14 mouse cellular contexts compared by ENCODE assay signal in the genomic region with DNA sequence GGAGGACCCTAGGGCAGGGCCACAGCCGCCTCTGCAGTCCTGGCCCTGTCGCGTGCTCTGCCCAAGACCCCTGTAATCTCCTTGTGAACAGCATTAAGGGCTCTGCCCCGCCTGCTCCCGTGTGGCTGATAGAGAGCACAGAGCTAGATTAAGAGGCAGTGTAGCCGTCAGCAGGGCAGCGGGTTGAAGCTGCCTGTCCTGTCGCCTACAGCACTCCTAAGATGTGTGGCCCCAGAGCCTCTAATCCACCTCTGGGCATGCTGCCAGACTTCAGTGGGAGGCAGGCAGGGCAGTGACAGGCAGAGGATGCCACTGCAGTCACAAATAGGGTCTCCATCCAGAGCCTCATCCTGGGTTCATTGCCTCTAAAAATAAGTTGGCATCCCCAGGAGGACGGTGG. TPM values are rescaled to one million over a fixed set of nuclear protein-coding genes. Genes with fewer than 3 reads are reported as not detected.
A peak's percentile ranks its signal among the peaks of the same experiment; 100 is the strongest.
DNase-seq lines count a peak whose midpoint lies in the region; ATAC-seq and TF ChIP-seq lines count a peak whose summit lies in the region.
"Had no signal": no experiment of that assay in that cellular context is flagged by ENCODE, and none has a peak within 500 bp of the region (broad histone marks: within the 10 kb centered on the region; RNA-seq: fewer than 3 reads in every experiment).

No protein-coding gene starts in this region.

- H3K36me3 ChIP-seq in forebrain, embryonic 13.5 days (ENCODE audit: poor library complexity, severe bottlenecking): peaks cover 77% of the 10 kb centered on the region
- peaks cover 69% of the 10 kb centered on the region for H3K36me3 ChIP-seq in forebrain, embryonic 15.5 days
- peaks cover 55% of the 10 kb centered on the region for H3K36me3 ChIP-seq in hindbrain, postnatal 0 days (ENCODE audit: insufficient read depth, low read length)
- peaks cover 73% of the 10 kb centered on the region for H3K36me3 ChIP-seq in hindbrain, embryonic 14.5 days (replicated peaks; ENCODE audit: control insufficient read depth, insufficient read depth)
- H3K36me3 ChIP-seq in midbrain, embryonic 12.5 days: peaks cover 76% of the 10 kb centered on the region

- no peak overlapping the region for H3K4me3 ChIP-seq in forebrain, embryonic 13.5 days
- H3K4me3 ChIP-seq in forebrain, embryonic 15.5 days: no peak overlapping the region
- H3K4me3 ChIP-seq in hindbrain, postnatal 0 days (ENCODE audit: low read length): no peak overlapping the region
- no peak overlapping the region for H3K4me3 ChIP-seq in hindbrain, embryonic 14.5 days (replicated peaks; ENCODE audit: low read length)
- H3K4me3 ChIP-seq in midbrain, embryonic 12.5 days: peak overlapping the region; percentile 1; the same call in 1 of the 2 replicates
- H3K4me3 ChIP-seq: stomach, embryonic 15.5 days had no signal

- no peaks in the 10 kb centered on the region for H3K9me3 ChIP-seq in forebrain, embryonic 13.5 days (replicated peaks)
- no peaks in the 10 kb centered on the region for H3K9me3 ChIP-seq in forebrain, embryonic 15.5 days
- H3K9me3 ChIP-seq in hindbrain, postnatal 0 days (ENCODE audit: low read length): no peaks in the 10 kb centered on the region
- H3K9me3 ChIP-seq in hindbrain, embryonic 14.5 days (ENCODE audit: control insufficient read depth, low read length): no peaks in the 10 kb centered on the region
- H3K9me3 ChIP-seq in midbrain, embryonic 12.5 days: no peaks in the 10 kb centered on the region
- H3K9me3 ChIP-seq: stomach, embryonic 15.5 days had no signal

- no peak overlapping the region for H3K4me2 ChIP-seq in forebrain, embryonic 13.5 days
- H3K4me2 ChIP-seq in forebrain, embryonic 15.5 days (replicated peaks): no peak overlapping the region
- H3K4me2 ChIP-seq in hindbrain, postnatal 0 days (ENCODE audit: low read depth, low read length): no peak overlapping the region
- no peak overlapping the region for H3K4me2 ChIP-seq in hindbrain, embryonic 14.5 days (replicated peaks)
- no peak overlapping the region for H3K4me2 ChIP-seq in midbrain, embryonic 12.5 days (replicated peaks)
- H3K4me2 ChIP-seq: stomach, embryonic 15.5 days had no signal

- peaks cover 15% of the 10 kb centered on the region for H3K4me1 ChIP-seq in forebrain, embryonic 13.5 days
- H3K4me1 ChIP-seq in forebrain, embryonic 15.5 days: peaks cover 6% of the 10 kb centered on the region
- no peaks in the 10 kb centered on the region for H3K4me1 ChIP-seq in hindbrain, postnatal 0 days (ENCODE audit: insufficient read depth, low read length)
- no peaks in the 10 kb centered on the region; the same call in 1 of the 2 replicates for H3K4me1 ChIP-seq in hindbrain, embryonic 14.5 days (replicated peaks; ENCODE audit: control insufficient read depth, insufficient read depth, low read length)
- H3K4me1 ChIP-seq in midbrain, embryonic 12.5 days: peaks cover 14% of the 10 kb centered on the region
- H3K4me1 ChIP-seq: stomach, embryonic 15.5 days had no signal

- WGBS in forebrain, embryonic 13.5 days: 53% methylated on average over 9 of the region's 9 CpGs
- 45% methylated on average over 9 of the region's 9 CpGs for WGBS in forebrain, embryonic 15.5 days
- 36% methylated on average over 9 of the region's 9 CpGs for WGBS in hindbrain, postnatal 0 days
- WGBS in hindbrain, embryonic 14.5 days: 63% methylated on average over 9 of the region's 9 CpGs
- 53% methylated on average over 9 of the region's 9 CpGs for WGBS in midbrain, embryonic 12.5 days

- H3K9ac ChIP-seq in forebrain, embryonic 13.5 days: peak overlapping the region; percentile 34; the same call in 1 of the 2 replicates
- H3K9ac ChIP-seq in forebrain, embryonic 15.5 days (replicated peaks): no peak overlapping the region
- H3K9ac ChIP-seq in hindbrain, postnatal 0 days (replicated peaks; ENCODE audit: low read length): no peak overlapping the region
- no peak overlapping the region for H3K9ac ChIP-seq in hindbrain, embryonic 14.5 days
- peak overlapping the region; percentile 4; the same call in 1 of the 2 replicates for H3K9ac ChIP-seq in midbrain, embryonic 12.5 days (replicated peaks)
- H3K9ac ChIP-seq: liver, embryonic 14.5 days; stomach, embryonic 15.5 days had no signal

- ATAC-seq in forebrain, embryonic 13.5 days: no peak
- no peak for ATAC-seq in forebrain, embryonic 15.5 days (replicated peaks)
- ATAC-seq in hindbrain, postnatal 0 days: no peak
- ATAC-seq in hindbrain, embryonic 14.5 days (ENCODE audit: low FRiP score): no peak
- ATAC-seq in midbrain, embryonic 12.5 days (ENCODE audit: low FRiP score, low read depth): peak; percentile 39; the same call in 1 of the 2 replicates
- ATAC-seq: CD4-positive, CD25-positive, alpha-beta regulatory T cell, adult 4 months; Patski had no signal

- TF ChIP-seq CTCF in hindbrain, postnatal 0 days (IDR thresholded peaks at IDR 0.05; ENCODE audit: low read depth): no peak

- 0 out of 2 replicates have a peak overlapping the region, but pooled peaks have one; percentile 27 for H3K27ac ChIP-seq in forebrain, embryonic 13.5 days
- H3K27ac ChIP-seq in forebrain, embryonic 15.5 days (replicated peaks): no peak overlapping the region
- H3K27ac ChIP-seq in hindbrain, postnatal 0 days: no peak overlapping the region
- no peak overlapping the region for H3K27ac ChIP-seq in hindbrain, embryonic 14.5 days
- H3K27ac ChIP-seq in midbrain, embryonic 12.5 days (replicated peaks): peak overlapping the region; percentile 47
- H3K27ac ChIP-seq: liver, embryonic 14.5 days; stomach, embryonic 15.5 days had no signal

- DNase-seq in hindbrain, postnatal 0 days (ENCODE audit: low spot score): peak; percentile 53
- DNase-seq in hindbrain, embryonic 14.5 days (ENCODE audit: low spot score): no peak
- DNase-seq in cerebellum, postnatal 25 days: peak; percentile 67 to 80
- no peak for DNase-seq in adrenal gland, postnatal 14 days
- no peak for DNase-seq in thymus, postnatal 4 days
- DNase-seq: adrenal gland, postnatal 25 days; kidney, postnatal 14 days had no signal

- H3K27me3 ChIP-seq in forebrain, embryonic 13.5 days: no peaks in the 10 kb centered on the region
- H3K27me3 ChIP-seq in forebrain, embryonic 15.5 days: no peaks in the 10 kb centered on the region
- H3K27me3 ChIP-seq in hindbrain, postnatal 0 days (ENCODE audit: insufficient read depth, low read length): no peaks in the 10 kb centered on the region
- H3K27me3 ChIP-seq in hindbrain, embryonic 14.5 days (ENCODE audit: control insufficient read depth, insufficient read depth, low read length): no peaks in the 10 kb centered on the region
- peaks cover 32% of the 10 kb centered on the region for H3K27me3 ChIP-seq in midbrain, embryonic 12.5 days
- H3K27me3 ChIP-seq: Patski; stomach, embryonic 15.5 days had no signal

RNA-seq across cellular contexts. Expression of gene Ndufs7, which starts 6.8 kb away (rescaled TPM):
- polyA plus RNA-seq in forebrain, embryonic 13.5 days (2015; fragmentation: Nextera tagmentation; extraction: Ambion mirVana): 267 and 274 TPM in 2 replicates
- polyA plus RNA-seq in forebrain, embryonic 15.5 days (2015; fragmentation: Nextera tagmentation; extraction: Ambion mirVana): 248 and 260 TPM in 2 replicates
- total RNA-seq in hindbrain, postnatal 0 days (2014; rRNA removed): 246 and 291 TPM in 2 replicates
- polyA plus RNA-seq in hindbrain, postnatal 0 days (2015; fragmentation: Nextera tagmentation; extraction: Ambion mirVana): 410 and 430 TPM in 2 replicates
- polyA plus RNA-seq in hindbrain, embryonic 14.5 days (2014; fragmentation: Nextera tagmentation; extraction: Ambion mirVana): 303 and 341 TPM in 2 replicates
- 205 and 213 TPM in 2 replicates for polyA plus RNA-seq in midbrain, embryonic 12.5 days (2016; fragmentation: Nextera tagmentation; extraction: Ambion mirVana)
- 426 and 463 TPM in 2 replicates for total RNA-seq in adrenal gland, postnatal 14 days (2021)

RNA-seq across cellular contexts. Expression of gene Mum1, which starts 15.9 kb away (rescaled TPM):
- polyA plus RNA-seq in forebrain, embryonic 13.5 days (2015; fragmentation: Nextera tagmentation; extraction: Ambion mirVana): 62.1 and 64.7 TPM in 2 replicates
- 49.9 and 52.8 TPM in 2 replicates for polyA plus RNA-seq in forebrain, embryonic 15.5 days (2015; fragmentation: Nextera tagmentation; extraction: Ambion mirVana)
- 41.5 and 49.3 TPM in 2 replicates for total RNA-seq in hindbrain, postnatal 0 days (2014; rRNA removed)
- polyA plus RNA-seq in hindbrain, postnatal 0 days (2015; fragmentation: Nextera tagmentation; extraction: Ambion mirVana): 45.8 and 45.9 TPM in 2 replicates
- polyA plus RNA-seq in hindbrain, embryonic 14.5 days (2014; fragmentation: Nextera tagmentation; extraction: Ambion mirVana): 29.0 and 32.9 TPM in 2 replicates
- polyA plus RNA-seq in midbrain, embryonic 12.5 days (2016; fragmentation: Nextera tagmentation; extraction: Ambion mirVana): 151 and 195 TPM in 2 replicates
- total RNA-seq in adrenal gland, postnatal 14 days (2021): 23.8 and 29.9 TPM in 2 replicates

RNA-seq across cellular contexts. Expression of gene Gamt, which starts 18.7 kb away (rescaled TPM):
- 18.2 and 18.3 TPM in 2 replicates for polyA plus RNA-seq in forebrain, embryonic 13.5 days (2015; fragmentation: Nextera tagmentation; extraction: Ambion mirVana)
- 21.3 and 24.0 TPM in 2 replicates for polyA plus RNA-seq in forebrain, embryonic 15.5 days (2015; fragmentation: Nextera tagmentation; extraction: Ambion mirVana)
- 40.9 and 44.5 TPM in 2 replicates for total RNA-seq in hindbrain, postnatal 0 days (2014; rRNA removed)
- 32.4 and 35.9 TPM in 2 replicates for polyA plus RNA-seq in hindbrain, postnatal 0 days (2015; fragmentation: Nextera tagmentation; extraction: Ambion mirVana)
- polyA plus RNA-seq in hindbrain, embryonic 14.5 days (2014; fragmentation: Nextera tagmentation; extraction: Ambion mirVana): 17.3 and 24.3 TPM in 2 replicates
- polyA plus RNA-seq in midbrain, embryonic 12.5 days (2016; fragmentation: Nextera tagmentation; extraction: Ambion mirVana): 28.1 and 29.5 TPM in 2 replicates
- total RNA-seq in adrenal gland, postnatal 14 days (2021): 138 and 192 TPM in 2 replicates

RNA-seq across cellular contexts. Expression of gene Dazap1, which starts 19.2 kb away (rescaled TPM):
- polyA plus RNA-seq in forebrain, embryonic 13.5 days (2015; fragmentation: Nextera tagmentation; extraction: Ambion mirVana): 61.7 and 64.9 TPM in 2 replicates
- 70.0 and 78.4 TPM in 2 replicates for polyA plus RNA-seq in forebrain, embryonic 15.5 days (2015; fragmentation: Nextera tagmentation; extraction: Ambion mirVana)
- 79.1 and 104 TPM in 2 replicates for total RNA-seq in hindbrain, postnatal 0 days (2014; rRNA removed)
- 38.5 and 39.4 TPM in 2 replicates for polyA plus RNA-seq in hindbrain, postnatal 0 days (2015; fragmentation: Nextera tagmentation; extraction: Ambion mirVana)
- 35.2 and 36.3 TPM in 2 replicates for polyA plus RNA-seq in hindbrain, embryonic 14.5 days (2014; fragmentation: Nextera tagmentation; extraction: Ambion mirVana)
- 61.2 and 71.3 TPM in 2 replicates for polyA plus RNA-seq in midbrain, embryonic 12.5 days (2016; fragmentation: Nextera tagmentation; extraction: Ambion mirVana)
- 92.9 and 115 TPM in 2 replicates for total RNA-seq in adrenal gland, postnatal 14 days (2021)

RNA-seq across cellular contexts. Expression of gene Rps15, which starts 50.2 kb away (rescaled TPM):
- 805 and 828 TPM in 2 replicates for polyA plus RNA-seq in forebrain, embryonic 13.5 days (2015; fragmentation: Nextera tagmentation; extraction: Ambion mirVana)
- 628 and 651 TPM in 2 replicates for polyA plus RNA-seq in forebrain, embryonic 15.5 days (2015; fragmentation: Nextera tagmentation; extraction: Ambion mirVana)
- 1,031 and 1,483 TPM in 2 replicates for total RNA-seq in hindbrain, postnatal 0 days (2014; rRNA removed)
- 676 and 682 TPM in 2 replicates for polyA plus RNA-seq in hindbrain, postnatal 0 days (2015; fragmentation: Nextera tagmentation; extraction: Ambion mirVana)
- 570 and 649 TPM in 2 replicates for polyA plus RNA-seq in hindbrain, embryonic 14.5 days (2014; fragmentation: Nextera tagmentation; extraction: Ambion mirVana)
- polyA plus RNA-seq in midbrain, embryonic 12.5 days (2016; fragmentation: Nextera tagmentation; extraction: Ambion mirVana): 671 and 694 TPM in 2 replicates
- total RNA-seq in adrenal gland, postnatal 14 days (2021): 1,072 and 1,285 TPM in 2 replicates

Comparison
In these comparisons a context has a peak if more than half of its experiments do, and no peak if none do; other contexts are left out.
1. H3K27ac ChIP-seq: peak in forebrain, embryonic 13.5 days (single experiment) and midbrain, embryonic 12.5 days (single experiment); none in forebrain, embryonic 15.5 days (single experiment), hindbrain, postnatal 0 days (single experiment) and hindbrain, embryonic 14.5 days (single experiment).
2. H3K9ac ChIP-seq: peak in forebrain, embryonic 13.5 days (single experiment) and midbrain, embryonic 12.5 days (single experiment); none in forebrain, embryonic 15.5 days (single experiment), hindbrain, postnatal 0 days (single experiment) and hindbrain, embryonic 14.5 days (single experiment).
3. DNase-seq: peak in hindbrain, postnatal 0 days (single experiment) and cerebellum, postnatal 25 days (2 of 2); none in hindbrain, embryonic 14.5 days (single experiment), adrenal gland, postnatal 14 days (single experiment) and thymus, postnatal 4 days (single experiment).